Mouse (Mus musculus): ENCODE results near the gene Selplg. TPM values are rescaled to one million over a fixed set of nuclear protein-coding genes. Genes with fewer than 3 reads are reported as not detected.
A peak's percentile ranks its signal among the peaks of the same experiment; 100 is the strongest.

The Selplg gene
- polyA plus RNA-seq, 1 experiment from 2014 or later: 2.5 TPM

GRCm38 (mm10) chr5:113869132-113869531 lies 36.7 kb upstream of the Selplg start:
- Histone ChIP-seq H3K27me3 (no peaks in the 10 kb centered on the region), H3K9me3 (no peaks in the 10 kb centered on the region), H3K4me2 (replicated peaks) (no peak overlapping the region), H3K9ac (no peak overlapping the region), H3K27ac (no peak overlapping the region; the same call in 1 of the 2 replicates), H3K4me1 (peaks cover 59% of the 10 kb centered on the region), H3K36me3 (peaks cover 8% of the 10 kb centered on the region), H3K4me3 (no peak overlapping the region)
- peak; percentile 26; the same call in 1 of the 2 replicates for ATAC-seq (ENCODE audit: low FRiP score, low read depth)
- 29% methylated on average over 11 of the region's 11 CpGs for WGBS

DNA sequence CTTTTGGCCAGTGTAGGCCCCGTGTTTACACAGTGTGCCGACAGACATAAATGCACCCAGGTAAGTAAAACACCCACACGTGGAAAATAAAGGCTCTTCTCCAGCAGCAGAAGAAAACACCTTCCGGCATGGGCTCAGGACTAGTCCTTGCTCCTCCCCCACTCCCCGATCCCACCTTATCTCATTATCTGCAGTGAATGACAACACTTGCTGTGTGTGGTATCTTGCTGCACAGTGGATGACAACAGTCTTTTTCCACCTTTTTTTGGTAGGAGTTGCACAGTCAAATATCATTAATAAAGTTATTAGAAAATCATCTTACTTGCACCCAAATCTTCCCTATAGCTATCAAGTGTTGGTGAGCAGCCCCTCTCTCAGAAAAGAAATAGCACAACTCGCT lies 32.5 kb upstream of the Selplg start:
- Histone ChIP-seq H3K4me2 (replicated peaks) (no peak overlapping the region), H3K36me3 (peaks cover 33% of the 10 kb centered on the region), H3K4me1 (peaks cover 18% of the 10 kb centered on the region), H3K27ac (no peak overlapping the region), H3K9me3 (no peaks in the 10 kb centered on the region), H3K9ac (no peak overlapping the region), H3K4me3 (no peak overlapping the region), H3K27me3 (no peaks in the 10 kb centered on the region)
- 91% methylated on average over 6 of the region's 6 CpGs for WGBS
- ATAC-seq (ENCODE audit: low FRiP score, low read depth): no peak

DNA sequence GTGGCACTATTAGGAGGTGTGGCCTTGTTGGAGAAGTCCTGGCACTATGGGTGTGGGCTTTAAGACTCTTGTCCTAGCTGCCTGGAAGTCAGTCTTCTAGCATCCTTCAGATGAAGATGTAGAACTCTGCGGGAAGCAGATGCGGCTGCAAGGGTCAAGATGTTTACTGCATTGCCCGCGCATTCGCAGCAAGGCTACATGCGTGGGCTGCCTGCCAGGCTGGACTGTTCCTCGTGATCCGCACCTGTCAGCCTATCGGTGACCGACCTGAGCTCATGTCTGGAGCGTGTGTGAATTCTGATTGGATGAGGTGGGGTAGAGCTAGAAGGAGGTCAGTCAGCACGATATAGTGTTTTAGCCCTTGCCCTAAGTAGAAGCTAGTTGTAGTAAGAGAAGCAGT lies 31.6 kb upstream of the Selplg start:
- no peak overlapping the region for H3K4me2 ChIP-seq (replicated peaks)
- WGBS: 95% methylated on average over 12 of the region's 12 CpGs
- peaks cover 33% of the 10 kb centered on the region for H3K36me3 ChIP-seq
- no peak overlapping the region for H3K9ac ChIP-seq
- H3K27me3 ChIP-seq: no peaks in the 10 kb centered on the region
- no peak for ATAC-seq (ENCODE audit: low FRiP score, low read depth)
- H3K27ac ChIP-seq: no peak overlapping the region
- no peak overlapping the region for H3K4me3 ChIP-seq
- H3K4me1 ChIP-seq: peaks cover 13% of the 10 kb centered on the region
- H3K9me3 ChIP-seq: no peaks in the 10 kb centered on the region

- H3K27ac ChIP-seq: no peak overlapping the region
- 82% methylated on average over 4 of the region's 4 CpGs for WGBS
- H3K4me2 ChIP-seq (replicated peaks): no peak overlapping the region
- H3K9ac ChIP-seq: no peak overlapping the region
- H3K4me1 ChIP-seq: peaks cover 17% of the 10 kb centered on the region
- no peaks in the 10 kb centered on the region for H3K9me3 ChIP-seq
- H3K4me3 ChIP-seq: no peak overlapping the region
- no peak for ATAC-seq (ENCODE audit: low FRiP score, low read depth)
- no peaks in the 10 kb centered on the region for H3K27me3 ChIP-seq
- peaks cover 33% of the 10 kb centered on the region for H3K36me3 ChIP-seq
Measured at GRCm38 (mm10) chr5:113862418-113862817, 30.0 kb upstream of the Selplg start.

GRCm38 (mm10) chr5:113861294-113861693 lies 28.9 kb upstream of the Selplg start:
- Histone ChIP-seq H3K9me3 (no peaks in the 10 kb centered on the region), H3K4me1 (peaks cover 20% of the 10 kb centered on the region), H3K4me2 (replicated peaks) (no peak overlapping the region), H3K36me3 (peaks cover 33% of the 10 kb centered on the region), H3K9ac (no peak overlapping the region), H3K27me3 (no peaks in the 10 kb centered on the region), H3K27ac (no peak overlapping the region), H3K4me3 (no peak overlapping the region)
- WGBS: 95% methylated on average over 8 of the region's 8 CpGs
- ATAC-seq (ENCODE audit: low FRiP score, low read depth): no peak

- no peak for ATAC-seq (ENCODE audit: low FRiP score, low read depth)
- H3K27ac ChIP-seq: no peak overlapping the region
Measured at GRCm38 (mm10) chr5:113858971-113859370, 26.5 kb upstream of the Selplg start.

GRCm38 (mm10) chr5:113858550-113858949 lies 26.1 kb upstream of the Selplg start:
- H3K4me2 ChIP-seq (replicated peaks): no peak overlapping the region
- ATAC-seq (ENCODE audit: low FRiP score, low read depth): no peak
- H3K9me3 ChIP-seq: no peaks in the 10 kb centered on the region
- peaks cover 20% of the 10 kb centered on the region for H3K4me1 ChIP-seq
- 64% methylated on average over 10 of the region's 10 CpGs for WGBS
- no peak overlapping the region for H3K4me3 ChIP-seq
- H3K9ac ChIP-seq: no peak overlapping the region
- peaks cover 19% of the 10 kb centered on the region for H3K36me3 ChIP-seq
- H3K27me3 ChIP-seq: no peaks in the 10 kb centered on the region
- H3K27ac ChIP-seq: no peak overlapping the region

More at GRCm38 (mm10) chr5:113858971-113859370, 26.5 kb upstream of the Selplg start:
- H3K4me2 ChIP-seq (replicated peaks): peak overlapping the region; percentile 10; the same call in 1 of the 2 replicates
- no peaks in the 10 kb centered on the region for H3K9me3 ChIP-seq
- H3K27me3 ChIP-seq: no peaks in the 10 kb centered on the region
- 53% methylated on average over 5 of the region's 5 CpGs for WGBS
- H3K9ac ChIP-seq: no peak overlapping the region
- peaks cover 23% of the 10 kb centered on the region for H3K36me3 ChIP-seq
- no peak overlapping the region for H3K4me3 ChIP-seq
- H3K4me1 ChIP-seq: peaks cover 20% of the 10 kb centered on the region

DNA sequence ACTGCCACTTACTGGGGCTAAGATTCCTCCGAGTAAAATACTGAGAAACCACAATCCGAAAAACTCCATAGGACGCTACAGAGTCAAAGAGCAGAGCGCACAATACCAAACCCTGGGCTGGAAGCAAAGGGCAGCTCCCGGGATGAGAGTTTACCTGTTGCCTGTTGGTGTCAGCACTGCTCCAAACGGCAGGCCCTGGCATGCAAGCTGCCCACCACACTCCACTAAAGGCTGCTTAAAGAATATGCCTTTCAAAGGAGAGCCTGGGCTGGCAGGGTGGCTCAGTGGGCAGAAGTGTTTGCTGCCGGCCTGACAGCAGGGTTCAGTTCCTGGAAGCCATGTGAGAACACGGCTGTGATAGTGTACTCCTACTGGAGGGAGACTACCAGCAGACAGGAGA lies 25.2 kb upstream of the Selplg start:
- H3K27ac ChIP-seq: no peak overlapping the region
- H3K4me3 ChIP-seq: no peak overlapping the region
- peak overlapping the region; percentile 39; the same call in 1 of the 2 replicates for H3K9ac ChIP-seq

GRCm38 (mm10) chr5:113856631-113857030 lies 24.2 kb upstream of the Selplg start:
- Histone ChIP-seq H3K9ac (0 out of 2 replicates have a peak overlapping the region, but pooled peaks have one; percentile 25), H3K27me3 (no peaks in the 10 kb centered on the region), H3K27ac (no peak overlapping the region), H3K4me2 (replicated peaks) (no peak overlapping the region), H3K4me3 (no peak overlapping the region), H3K9me3 (no peaks in the 10 kb centered on the region), H3K36me3 (peaks cover 12% of the 10 kb centered on the region), H3K4me1 (peaks cover 20% of the 10 kb centered on the region)
- ATAC-seq (ENCODE audit: low FRiP score, low read depth): no peak
- 55% methylated on average over 7 of the region's 7 CpGs for WGBS

More for the DNA sequence above, 25.2 kb upstream of the Selplg start:
- H3K4me1 ChIP-seq: peaks cover 20% of the 10 kb centered on the region
- H3K4me2 ChIP-seq (replicated peaks): no peak overlapping the region
- no peak for ATAC-seq (ENCODE audit: low FRiP score, low read depth)
- H3K27me3 ChIP-seq: no peaks in the 10 kb centered on the region
- WGBS: 66% methylated on average over 8 of the region's 8 CpGs
- no peaks in the 10 kb centered on the region for H3K9me3 ChIP-seq
- H3K36me3 ChIP-seq: peaks cover 12% of the 10 kb centered on the region; the same call in 1 of the 2 replicates

GRCm38 (mm10) chr5:113855696-113856095 lies 23.3 kb upstream of the Selplg start:
- Histone ChIP-seq H3K9me3 (no peaks in the 10 kb centered on the region), H3K27ac (no peak overlapping the region), H3K36me3 (peaks cover 13% of the 10 kb centered on the region), H3K27me3 (no peaks in the 10 kb centered on the region), H3K9ac (0 out of 2 replicates have a peak overlapping the region, but pooled peaks have one; percentile 4), H3K4me1 (peaks cover 20% of the 10 kb centered on the region), H3K4me2 (replicated peaks) (no peak overlapping the region), H3K4me3 (no peak overlapping the region)
- ATAC-seq (ENCODE audit: low FRiP score, low read depth): no peak
- WGBS: 64% methylated on average over 3 of the region's 3 CpGs

DNA sequence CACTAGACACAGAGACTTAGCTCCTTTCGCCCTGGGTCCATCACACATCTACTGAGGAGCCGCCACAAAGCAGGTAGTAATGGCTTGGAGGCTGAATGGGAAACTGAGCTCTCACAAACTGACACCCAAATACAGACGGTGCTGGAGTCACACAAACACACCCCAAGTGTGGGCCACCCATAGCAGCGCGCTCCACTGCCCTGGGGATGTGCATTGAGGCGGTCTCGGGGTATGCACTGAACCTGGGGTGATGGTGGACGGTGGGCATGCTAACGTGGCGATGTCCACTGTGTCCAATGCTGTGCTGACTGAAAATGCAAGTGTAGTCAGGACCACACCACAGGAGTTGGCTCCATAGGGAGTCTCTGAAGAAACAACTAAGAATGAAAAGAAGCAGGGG lies 22.7 kb upstream of the Selplg start:
- no peak for ATAC-seq (ENCODE audit: low FRiP score, low read depth)
- Histone ChIP-seq H3K4me3 (no peak overlapping the region), H3K4me1 (peaks cover 20% of the 10 kb centered on the region), H3K9ac (no peak overlapping the region), H3K9me3 (no peaks in the 10 kb centered on the region), H3K27ac (no peak overlapping the region), H3K4me2 (replicated peaks) (no peak overlapping the region), H3K36me3 (peaks cover 19% of the 10 kb centered on the region), H3K27me3 (no peaks in the 10 kb centered on the region)
- 94% methylated on average over 10 of the region's 10 CpGs for WGBS

DNA sequence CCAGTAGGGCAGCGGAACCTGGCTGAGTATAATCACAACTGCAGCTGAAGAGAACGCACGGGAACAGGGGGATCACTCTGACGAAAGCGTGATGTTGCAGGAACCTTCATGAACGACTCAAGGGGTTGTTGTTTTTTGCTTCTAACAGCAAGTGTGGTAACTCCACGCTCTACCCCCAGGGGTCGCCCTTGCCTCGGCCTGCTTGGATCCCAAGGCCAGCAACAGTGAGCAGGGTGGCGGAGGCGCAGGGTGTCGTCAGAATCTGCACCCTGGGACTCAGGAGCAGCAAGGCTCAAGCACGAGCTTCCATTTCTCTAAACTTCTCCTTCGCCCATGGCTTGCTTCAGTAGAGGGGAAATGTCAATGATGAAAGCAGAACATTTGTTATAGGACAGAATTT lies 22.1 kb upstream of the Selplg start:
- no peak overlapping the region for H3K9ac ChIP-seq
- no peak overlapping the region for H3K27ac ChIP-seq
- H3K4me1 ChIP-seq: peaks cover 20% of the 10 kb centered on the region
- no peaks in the 10 kb centered on the region for H3K27me3 ChIP-seq
- H3K4me2 ChIP-seq (replicated peaks): no peak overlapping the region
- 43% methylated on average over 14 of the region's 14 CpGs for WGBS
- H3K4me3 ChIP-seq: no peak overlapping the region
- no peaks in the 10 kb centered on the region for H3K9me3 ChIP-seq
- no peak for ATAC-seq (ENCODE audit: low FRiP score, low read depth)
- peaks cover 25% of the 10 kb centered on the region for H3K36me3 ChIP-seq

GRCm38 (mm10) chr5:113853541-113853940 lies 21.1 kb upstream of the Selplg start:
- Histone ChIP-seq H3K36me3 (peaks cover 34% of the 10 kb centered on the region), H3K4me3 (no peak overlapping the region), H3K4me2 (replicated peaks) (no peak overlapping the region), H3K27me3 (no peaks in the 10 kb centered on the region), H3K9me3 (no peaks in the 10 kb centered on the region), H3K9ac (no peak overlapping the region), H3K27ac (no peak overlapping the region), H3K4me1 (peaks cover 11% of the 10 kb centered on the region)
- ATAC-seq (ENCODE audit: low FRiP score, low read depth): no peak
- WGBS: 87% methylated on average over 10 of the region's 10 CpGs
